ENCODE assay signal across 22 mouse cellular contexts in genomic region chr3:7682311-7682710, GRCm38 (mm10).
"Had no signal": no experiment of that assay in that cellular context is flagged by ENCODE, and none has a peak within 500 bp of the region (broad histone marks: within the 10 kb centered on the region; RNA-seq: fewer than 3 reads in every experiment).

No protein-coding gene starts in this region.

- H3K36me3 ChIP-seq: lung, embryonic 15.5 days; midbrain, embryonic 13.5 days; midbrain, embryonic 15.5 days; neural tube, embryonic 12.5 days; stomach, embryonic 15.5 days had no signal

- H3K9ac ChIP-seq: liver, postnatal 0 days; lung, embryonic 15.5 days; midbrain, embryonic 13.5 days; midbrain, embryonic 15.5 days; neural tube, embryonic 12.5 days; stomach, embryonic 15.5 days had no signal

- H3K4me2 ChIP-seq: lung, embryonic 15.5 days; midbrain, embryonic 11.5 days; midbrain, embryonic 13.5 days; midbrain, embryonic 15.5 days; neural tube, embryonic 12.5 days; stomach, embryonic 15.5 days had no signal

- H3K27ac ChIP-seq: lung, embryonic 15.5 days; macrophage; midbrain, embryonic 13.5 days; midbrain, embryonic 15.5 days; neural tube, embryonic 12.5 days; stomach, embryonic 15.5 days; stomach, postnatal 0 days had no signal

- H3K9me3 ChIP-seq: lung, embryonic 15.5 days; megakaryocyte, embryonic 14.5 days; midbrain, embryonic 13.5 days; midbrain, embryonic 15.5 days; neural tube, embryonic 12.5 days; stomach, embryonic 15.5 days had no signal

- DNase-seq: liver, postnatal 0 days; lung, adult 2 months; lung, postnatal 14 days; lung, postnatal 36 days; retina, postnatal 1 day; right cerebral cortex, adult 18-20 months; right cerebral cortex, postnatal 25 days; right cerebral cortex, postnatal 4 days; spleen, adult 18-20 months; thymus, adult 2 months; thymus, postnatal 25 days; thymus, postnatal 4 days had no signal

- ATAC-seq: liver, postnatal 0 days; lung, postnatal 0 days; midbrain, embryonic 13.5 days; midbrain, embryonic 15.5 days had no signal

- H3K27me3 ChIP-seq: lung, embryonic 15.5 days; megakaryocyte, embryonic 14.5 days; midbrain, embryonic 13.5 days; midbrain, embryonic 15.5 days; neural tube, embryonic 12.5 days; stomach, embryonic 15.5 days had no signal

- H3K4me1 ChIP-seq: lung, embryonic 15.5 days; megakaryocyte, embryonic 14.5 days; midbrain, embryonic 13.5 days; midbrain, embryonic 15.5 days; neural tube, embryonic 12.5 days; stomach, embryonic 15.5 days had no signal

- H3K4me3 ChIP-seq: lung, embryonic 15.5 days; megakaryocyte, embryonic 14.5 days; midbrain, embryonic 13.5 days; midbrain, embryonic 15.5 days; neural tube, embryonic 12.5 days; stomach, embryonic 15.5 days had no signal
